ENCODE assay signal across 10 mouse cellular contexts in the genomic region with DNA sequence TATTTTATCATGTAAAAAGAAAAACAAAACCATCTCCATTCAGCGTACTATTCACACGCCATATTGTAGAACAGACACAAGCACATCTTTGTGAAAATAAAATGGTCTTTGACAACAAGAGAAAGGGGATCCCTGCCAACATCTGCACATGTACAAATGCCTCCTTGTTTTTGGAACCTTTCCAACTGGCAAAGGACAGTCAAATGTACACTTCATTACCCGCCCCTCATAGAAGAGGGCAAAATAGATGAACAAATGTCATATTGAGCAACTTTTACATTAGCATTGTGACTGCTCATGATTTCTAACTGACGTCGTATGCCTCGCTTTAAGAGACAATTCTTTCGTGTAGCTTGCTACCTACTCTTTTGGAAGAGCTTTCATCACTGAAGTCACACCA. TPM values are rescaled to one million over a fixed set of nuclear protein-coding genes. Genes with fewer than 3 reads are reported as not detected.
A peak's percentile ranks its signal among the peaks of the same experiment; 100 is the strongest.
DNase-seq lines count a peak whose midpoint lies in the region; ATAC-seq lines count a peak whose summit lies in the region.
"Had no signal": no experiment of that assay in that cellular context is flagged by ENCODE, and none has a peak within 500 bp of the region (broad histone marks: within the 10 kb centered on the region; RNA-seq: fewer than 3 reads in every experiment).

No protein-coding gene starts in this region.

- no peaks in the 10 kb centered on the region for H3K27me3 ChIP-seq in heart, embryonic 16.5 days (ENCODE audit: control insufficient read depth, insufficient read depth, low read length)
- H3K27me3 ChIP-seq in midbrain, embryonic 11.5 days (ENCODE audit: control insufficient read depth, insufficient read depth, low read length), result no peaks in the 10 kb centered on the region
- no peaks in the 10 kb centered on the region for H3K27me3 ChIP-seq in midbrain, embryonic 10.5 days (ENCODE audit: low read depth, poor library complexity, severe bottlenecking)
- no peaks in the 10 kb centered on the region for H3K27me3 ChIP-seq in forebrain, embryonic 14.5 days (replicated peaks; ENCODE audit: control insufficient read depth, insufficient read depth, low read length)
- H3K27me3 ChIP-seq in neural tube, embryonic 14.5 days (ENCODE audit: control insufficient read depth, insufficient read depth, low read length), result no peaks in the 10 kb centered on the region

- WGBS in heart, embryonic 16.5 days, result 47% methylated on average over 7 of the region's 7 CpGs
- WGBS in midbrain, embryonic 11.5 days, result 92% methylated on average over 7 of the region's 7 CpGs
- 93% methylated on average over 7 of the region's 7 CpGs for WGBS in midbrain, embryonic 10.5 days
- 23% methylated on average over 7 of the region's 7 CpGs for WGBS in forebrain, embryonic 14.5 days
- WGBS in neural tube, embryonic 14.5 days, result 49% methylated on average over 7 of the region's 7 CpGs

- ATAC-seq in heart, embryonic 16.5 days (replicated peaks; ENCODE audit: extremely low read depth, insufficient read depth, low FRiP score), result 0 out of 2 replicates have a peak, but pooled peaks have one; percentile 52
- ATAC-seq in midbrain, embryonic 11.5 days (ENCODE audit: low FRiP score), result no peak
- peak; percentile 90 for ATAC-seq in forebrain, embryonic 14.5 days
- peak; percentile 73; the same call in 1 of the 2 replicates for ATAC-seq in neural tube, embryonic 14.5 days (ENCODE audit: low read depth)
- ATAC-seq: intestine, postnatal 0 days had no signal

- peak overlapping the region; percentile 4; the same call in 1 of the 2 replicates for H3K4me2 ChIP-seq in heart, embryonic 16.5 days (ENCODE audit: low read depth, low read length)
- no peak overlapping the region for H3K4me2 ChIP-seq in midbrain, embryonic 11.5 days
- H3K4me2 ChIP-seq in forebrain, embryonic 14.5 days (ENCODE audit: low read length), result no peak overlapping the region
- peak overlapping the region; percentile 23; the same call in 1 of the 2 replicates for H3K4me2 ChIP-seq in neural tube, embryonic 14.5 days (ENCODE audit: low read depth, low read length)

- no peaks in the 10 kb centered on the region for H3K9me3 ChIP-seq in heart, embryonic 16.5 days (replicated peaks; ENCODE audit: control insufficient read depth, low read length)
- no peaks in the 10 kb centered on the region for H3K9me3 ChIP-seq in midbrain, embryonic 11.5 days (ENCODE audit: control insufficient read depth, low read length)
- no peaks in the 10 kb centered on the region for H3K9me3 ChIP-seq in midbrain, embryonic 10.5 days (replicated peaks)
- H3K9me3 ChIP-seq in forebrain, embryonic 14.5 days (replicated peaks; ENCODE audit: control insufficient read depth, low read length), result no peaks in the 10 kb centered on the region
- H3K9me3 ChIP-seq in neural tube, embryonic 14.5 days (ENCODE audit: control insufficient read depth, low read length), result no peaks in the 10 kb centered on the region

- H3K4me3 ChIP-seq in heart, embryonic 16.5 days (ENCODE audit: low read length), result no peak overlapping the region
- H3K4me3 ChIP-seq in midbrain, embryonic 11.5 days (ENCODE audit: low read depth, low read length), result no peak overlapping the region
- H3K4me3 ChIP-seq in midbrain, embryonic 10.5 days, result no peak overlapping the region
- H3K4me3 ChIP-seq in forebrain, embryonic 14.5 days (ENCODE audit: low read depth, low read length), result no peak overlapping the region
- no peak overlapping the region for H3K4me3 ChIP-seq in neural tube, embryonic 14.5 days (ENCODE audit: low read depth, low read length)

- no peak overlapping the region for H3K9ac ChIP-seq in heart, embryonic 16.5 days (ENCODE audit: low read length)
- H3K9ac ChIP-seq in midbrain, embryonic 11.5 days (ENCODE audit: low read length), result no peak overlapping the region
- H3K9ac ChIP-seq in forebrain, embryonic 14.5 days (ENCODE audit: low read length), result no peak overlapping the region
- H3K9ac ChIP-seq in neural tube, embryonic 14.5 days (replicated peaks; ENCODE audit: low read depth, low read length), result no peak overlapping the region

- peaks cover 2% of the 10 kb centered on the region; the same call in 1 of the 2 replicates for H3K36me3 ChIP-seq in heart, embryonic 16.5 days (ENCODE audit: control insufficient read depth, insufficient read depth)
- no peaks in the 10 kb centered on the region for H3K36me3 ChIP-seq in midbrain, embryonic 11.5 days (ENCODE audit: control insufficient read depth, insufficient read depth, low read length)
- H3K36me3 ChIP-seq in midbrain, embryonic 10.5 days, result peaks cover 8% of the 10 kb centered on the region
- no peaks in the 10 kb centered on the region for H3K36me3 ChIP-seq in forebrain, embryonic 14.5 days (ENCODE audit: control insufficient read depth, insufficient read depth, low read length)
- H3K36me3 ChIP-seq in neural tube, embryonic 14.5 days (ENCODE audit: control insufficient read depth, insufficient read depth, low read length), result no peaks in the 10 kb centered on the region

- no peak for DNase-seq in heart, postnatal 14 days
- peak; percentile 33 for DNase-seq in midbrain, embryonic 11.5 days (ENCODE audit: low spot score, missing footprints)
- DNase-seq in midbrain, embryonic 10.5 days (ENCODE audit: low spot score), result no peak
- DNase-seq in forebrain, embryonic 14.5 days (ENCODE audit: low spot score), result peak; percentile 92
- no peak for DNase-seq in urinary bladder, postnatal 14 days (ENCODE audit: low spot score)
- DNase-seq: adrenal gland, postnatal 14 days; lung, postnatal 4 days had no signal

- peak overlapping the region; percentile 48; the same call in 1 of the 2 replicates for H3K27ac ChIP-seq in heart, embryonic 16.5 days (ENCODE audit: low read length)
- no peak overlapping the region for H3K27ac ChIP-seq in midbrain, embryonic 11.5 days (ENCODE audit: low read depth, low read length)
- H3K27ac ChIP-seq in midbrain, embryonic 10.5 days (replicated peaks), result no peak overlapping the region
- H3K27ac ChIP-seq in forebrain, embryonic 14.5 days (ENCODE audit: low read depth, low read length), result no peak overlapping the region
- no peak overlapping the region for H3K27ac ChIP-seq in neural tube, embryonic 14.5 days (ENCODE audit: low read depth, low read length)

- intact Hi-C loops in heart, postnatal 14 days (cut with DNase I), result no loop called here

- H3K4me1 ChIP-seq in heart, embryonic 16.5 days (ENCODE audit: control insufficient read depth, insufficient read depth, low read length), result peaks cover 30% of the 10 kb centered on the region
- H3K4me1 ChIP-seq in midbrain, embryonic 11.5 days (ENCODE audit: control insufficient read depth, insufficient read depth, low read length), result no peaks in the 10 kb centered on the region
- H3K4me1 ChIP-seq in midbrain, embryonic 10.5 days, result peaks cover 3% of the 10 kb centered on the region; the same call in 1 of the 2 replicates
- peaks cover 7% of the 10 kb centered on the region for H3K4me1 ChIP-seq in forebrain, embryonic 14.5 days (ENCODE audit: control insufficient read depth, insufficient read depth, low read length)
- no peaks in the 10 kb centered on the region for H3K4me1 ChIP-seq in neural tube, embryonic 14.5 days (ENCODE audit: control insufficient read depth, insufficient read depth, low read length)

RNA-seq across cellular contexts. Expression of a gene that starts 11.4 kb away (rescaled TPM):
- 8.7 and 9.5 TPM in 2 replicates for polyA plus RNA-seq in heart, embryonic 16.5 days (2015; fragmentation: Nextera tagmentation; extraction: Ambion mirVana)
- 10 to 100 TPM; 27.3 to 27.5 TPM for total RNA-seq in heart, postnatal 14 days (2021)
- 39.4 and 44.2 TPM in 2 replicates for polyA plus RNA-seq in midbrain, embryonic 11.5 days (2014; fragmentation: Nextera tagmentation; extraction: Ambion mirVana)
- 6.6 and 6.7 TPM in 2 replicates for polyA plus RNA-seq in midbrain, embryonic 10.5 days (2016; fragmentation: Nextera tagmentation; extraction: Ambion mirVana)
- polyA plus RNA-seq in forebrain, embryonic 14.5 days (2014; fragmentation: Nextera tagmentation; extraction: Ambion mirVana), result 6.6 and 7.0 TPM in 2 replicates
- 8.8 and 11.1 TPM in 2 replicates for polyA plus RNA-seq in neural tube, embryonic 14.5 days (2014; fragmentation: Nextera tagmentation; extraction: Ambion mirVana)

Comparison
In these comparisons a context has a peak if more than half of its experiments do, and no peak if none do; other contexts are left out.
1. DNase-seq: peak in midbrain, embryonic 11.5 days (single experiment) and forebrain, embryonic 14.5 days (single experiment); none in heart, postnatal 14 days (0 of 2), midbrain, embryonic 10.5 days (single experiment) and urinary bladder, postnatal 14 days (single experiment).
2. H3K4me2 ChIP-seq: peak in heart, embryonic 16.5 days (single experiment) and neural tube, embryonic 14.5 days (single experiment); none in midbrain, embryonic 11.5 days (single experiment) and forebrain, embryonic 14.5 days (single experiment).